Mouse (Mus musculus) left cerebral cortex, postnatal 4 days (tissue): ENCODE data around the gene Bcl2. TPM values are rescaled to one million over a fixed set of nuclear protein-coding genes. Genes with fewer than 3 reads are reported as not detected.

Experiments
- DNase-seq: peaks from one replicate; pipeline ENCODE4 v3.0.0-alpha.2; 2022
- intact Hi-C: fragments of 180-260 bp; cut with DNase I; formaldehyde crosslinking; loops from one replicate; pipeline ENCODE4 v1.15.1; 2025
- microRNA-seq: library from miRNA; unstranded; fragments of <30 nt; microRNA quantifications from one replicate; pipeline ENCODE4 v1.2.0, GENCODE M21; 2022
- total RNA-seq, 2 experiments: library from RNA; stranded (reverse); gene quantifications; 2 replicates each; pipeline ENCODE4 v1.2.3; 2021

Gene Bcl2
- total RNA-seq, 2 experiments from 2014 or later, result 13.9 to 15.7 TPM

DNA sequence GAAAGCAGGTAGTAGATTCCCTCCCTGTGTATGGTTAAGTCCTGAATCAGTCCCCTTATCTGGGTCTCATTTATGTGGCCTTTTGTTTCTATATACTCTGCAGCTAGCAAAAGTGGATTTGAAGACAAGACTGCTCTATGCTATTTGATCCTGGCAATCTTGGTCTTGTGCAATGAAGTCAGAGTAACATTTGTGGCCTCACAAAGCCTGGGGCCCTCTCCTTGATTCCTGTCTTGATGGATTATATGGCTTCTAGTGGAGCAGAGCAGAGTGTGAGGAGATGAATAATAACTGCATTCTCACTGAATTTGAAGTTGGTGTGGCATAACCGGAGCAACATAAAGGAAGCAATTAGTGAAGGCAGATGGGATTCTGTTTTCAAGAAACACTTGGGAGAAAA is 186.5 kb downstream of the Bcl2 start:
- DNase-seq, result no peak
- intact Hi-C loops, result no loop called here

DNA sequence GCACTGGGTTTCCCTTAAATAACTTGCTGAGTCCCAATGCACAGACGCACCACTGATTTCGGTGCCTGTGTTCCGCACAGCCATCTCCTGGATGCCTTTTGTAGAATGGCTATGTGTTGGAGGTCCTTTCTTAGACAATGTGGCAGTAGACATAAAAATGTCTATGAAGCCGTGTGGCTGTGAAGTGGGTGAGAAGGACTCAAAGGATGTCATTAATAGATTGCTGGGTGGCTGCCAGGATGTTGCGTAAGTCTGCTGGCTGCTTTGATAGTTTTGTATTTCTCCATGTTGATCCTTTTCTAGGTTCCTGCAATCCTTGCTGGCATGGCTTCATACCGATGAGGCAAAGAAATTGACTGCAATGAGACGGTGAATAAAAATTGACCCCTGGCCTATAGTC is 187.3 kb downstream of the Bcl2 start:
- intact Hi-C loops, result no loop called here

DNA sequence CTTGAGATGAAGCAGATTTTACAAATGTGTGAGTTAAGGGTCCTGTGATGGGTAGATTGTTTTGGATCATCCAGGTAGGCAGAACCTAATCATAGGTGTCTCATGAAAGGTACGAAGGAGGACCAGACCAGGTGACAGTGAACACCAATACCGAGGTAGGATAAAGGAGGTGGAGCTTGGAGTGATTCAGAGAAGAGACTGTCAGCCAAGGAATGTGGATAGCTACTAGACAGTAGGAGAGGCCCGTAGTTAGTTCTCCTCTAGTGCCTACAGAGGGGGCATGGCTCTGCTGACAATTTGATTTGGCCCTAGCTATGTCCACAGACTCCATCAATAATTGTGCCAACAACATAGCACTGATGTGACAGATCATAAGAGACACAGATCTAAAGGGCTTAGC is 188.0 kb downstream of the Bcl2 start:
- intact Hi-C loops, result no loop called here
- DNase-seq, result no peak

More for the DNA sequence above, 187.3 kb downstream of the Bcl2 start:
- no peak for DNase-seq

DNA sequence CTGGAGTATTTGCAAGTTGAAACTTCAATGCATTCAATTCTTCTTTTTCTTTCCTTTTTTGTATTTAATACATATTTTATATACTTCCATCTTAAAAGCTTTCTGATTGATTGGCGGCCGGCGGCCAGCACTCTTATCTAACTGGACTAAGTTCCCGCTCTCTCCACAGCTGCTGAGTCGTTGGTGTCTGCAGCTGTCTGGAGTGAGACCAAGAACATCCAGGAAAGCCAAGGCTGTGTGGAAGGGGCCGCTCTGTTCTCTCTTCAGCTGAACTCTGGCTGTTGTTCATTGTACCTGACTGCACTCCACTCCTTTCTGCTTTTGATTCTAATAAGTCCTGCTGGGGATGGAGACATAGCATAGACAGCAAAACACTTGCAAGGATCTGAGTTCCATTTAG is 190.3 kb downstream of the Bcl2 start:
- DNase-seq, result no peak
- intact Hi-C loops, result no loop called here

DNA sequence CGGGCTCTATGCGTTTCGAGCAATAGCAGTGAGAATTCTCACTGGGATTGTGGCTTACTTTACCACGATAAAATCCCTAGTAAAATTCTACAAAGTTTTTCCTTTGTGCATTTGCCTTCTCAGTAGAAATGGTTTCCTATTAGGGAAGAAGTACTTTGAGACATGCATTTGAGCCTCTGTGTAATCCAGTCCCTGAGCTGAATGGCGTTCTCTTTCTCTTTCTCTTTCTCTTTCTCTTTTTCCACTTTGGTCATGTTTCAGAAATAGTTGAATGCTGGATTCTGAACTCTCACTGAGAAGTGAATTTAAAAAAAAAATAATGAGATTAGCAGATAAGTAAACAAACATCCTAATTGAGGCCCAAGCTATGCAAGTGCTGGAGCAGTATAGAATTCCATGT is 191.1 kb downstream of the Bcl2 start:
- DNase-seq, result no peak
- intact Hi-C loops, result no loop called here

DNA sequence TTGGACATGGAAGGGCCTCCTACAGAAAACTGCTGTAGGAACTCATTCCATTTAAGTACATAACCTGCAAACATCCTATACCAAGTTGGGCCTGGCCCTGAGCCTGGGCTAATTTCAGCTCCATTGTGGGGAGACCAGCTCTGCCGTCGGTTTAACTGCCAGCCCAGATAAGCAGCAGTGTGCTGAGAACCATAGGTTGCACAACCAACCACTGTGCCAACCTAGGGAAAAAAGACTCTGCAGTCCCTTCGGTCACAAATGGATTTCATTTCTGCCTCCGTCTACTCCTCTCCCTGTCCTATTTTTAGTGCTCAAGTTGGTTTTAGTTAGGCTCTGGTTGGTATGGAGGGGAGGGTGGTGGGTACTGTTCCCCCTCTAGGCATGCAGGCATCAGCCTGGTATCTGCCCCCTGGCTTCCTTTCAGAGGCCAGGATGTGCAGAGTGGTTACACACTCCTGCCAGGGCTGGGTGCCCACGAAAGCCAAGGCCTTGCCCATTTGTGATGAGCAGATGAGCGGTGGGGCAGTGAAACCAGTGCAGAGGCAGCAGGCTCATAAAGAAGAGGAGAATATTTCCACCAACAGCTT is 196.4 kb downstream of the Bcl2 start:
- intact Hi-C loops, result loop anchor here (10.0 kb wide), 1 partner anchor 197 kb away; the partner anchor contains the start of gene Bcl2
- no peak for DNase-seq

DNA sequence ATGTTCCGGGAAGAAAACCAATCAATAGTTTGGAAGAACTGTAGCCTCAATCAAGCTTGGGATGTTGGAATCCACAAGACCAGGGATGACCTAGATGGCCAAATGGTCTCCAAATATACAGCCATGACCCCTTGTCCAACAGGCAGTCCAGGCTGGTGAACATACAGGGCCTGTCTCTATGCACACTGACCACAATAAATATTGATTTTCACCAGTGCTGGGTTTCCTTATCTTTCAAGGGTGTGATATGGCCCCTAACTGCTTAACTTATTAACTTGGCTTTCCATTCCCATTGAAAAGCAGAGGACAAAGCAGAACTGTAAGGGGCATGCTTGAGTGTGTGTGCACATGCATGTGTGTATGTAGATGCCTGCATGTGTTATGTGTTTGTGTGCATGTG is 197.0 kb downstream of the Bcl2 start:
- intact Hi-C loops, result loop anchor here (10.0 kb wide), 1 partner anchor 198 kb away; the partner anchor contains the start of gene Bcl2
- DNase-seq, result no peak

DNA sequence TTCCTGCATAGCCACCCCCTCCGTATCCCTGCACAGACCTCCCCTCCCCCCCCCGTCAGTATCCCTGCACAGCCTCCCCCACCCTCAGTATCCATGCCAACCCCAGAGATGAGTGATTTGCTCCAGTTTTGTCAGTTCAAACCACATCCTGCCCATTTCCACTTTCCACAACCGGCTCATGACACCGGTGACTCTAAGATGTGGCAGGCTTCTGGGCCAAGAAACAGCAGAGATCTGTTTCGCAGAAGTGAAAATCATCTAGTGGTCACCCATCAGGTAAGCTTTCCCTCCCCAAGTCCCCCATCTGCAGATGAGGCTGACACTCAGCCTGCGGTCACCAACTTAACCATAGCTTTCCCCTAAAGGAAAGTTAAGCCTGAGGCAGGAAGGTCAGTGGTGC is 198.5 kb downstream of the Bcl2 start:
- no peak for DNase-seq
- intact Hi-C loops, result loop anchor here (10.0 kb wide), 1 partner anchor 199 kb away; the partner anchor contains the start of gene Bcl2

DNA sequence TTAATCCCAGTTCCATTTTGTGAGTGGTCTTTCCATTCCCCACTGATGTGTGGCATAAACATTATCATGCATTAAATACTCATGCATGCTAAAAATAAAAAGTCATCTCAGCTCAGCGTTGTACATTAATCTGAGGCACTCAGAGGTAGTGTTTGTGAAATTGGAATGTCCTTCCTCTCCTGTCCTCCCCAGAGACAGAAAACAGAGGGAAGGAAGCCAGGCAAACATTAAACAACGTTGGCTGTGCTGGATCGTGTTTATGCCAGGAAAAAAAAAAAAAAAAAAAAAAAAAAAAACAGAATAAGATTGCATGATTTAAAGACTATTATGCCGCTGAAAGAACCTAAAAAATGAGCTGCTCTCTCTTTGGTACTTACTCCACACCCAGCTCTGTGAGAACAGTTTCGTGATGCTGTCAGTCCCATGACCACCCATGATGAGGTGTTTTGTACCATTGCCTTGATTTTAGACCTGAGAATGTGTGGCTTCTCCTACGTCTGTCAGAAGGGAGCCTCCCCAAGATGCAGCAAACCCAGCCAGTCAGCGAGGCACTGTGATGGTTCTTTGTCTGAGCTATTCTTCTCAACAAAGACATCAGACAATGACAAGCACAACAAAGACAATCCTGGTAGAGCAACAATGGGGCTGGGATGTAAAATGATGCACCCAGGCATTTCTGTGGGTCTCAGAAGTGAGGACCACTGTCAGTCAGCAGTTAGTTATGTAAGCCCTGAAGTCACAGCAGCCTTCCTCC is 200.0 kb downstream of the Bcl2 start:
- intact Hi-C loops, result loop anchor here (10.0 kb wide), 1 partner anchor 201 kb away; the partner anchor contains the start of gene Bcl2
- DNase-seq, result no peak

DNA sequence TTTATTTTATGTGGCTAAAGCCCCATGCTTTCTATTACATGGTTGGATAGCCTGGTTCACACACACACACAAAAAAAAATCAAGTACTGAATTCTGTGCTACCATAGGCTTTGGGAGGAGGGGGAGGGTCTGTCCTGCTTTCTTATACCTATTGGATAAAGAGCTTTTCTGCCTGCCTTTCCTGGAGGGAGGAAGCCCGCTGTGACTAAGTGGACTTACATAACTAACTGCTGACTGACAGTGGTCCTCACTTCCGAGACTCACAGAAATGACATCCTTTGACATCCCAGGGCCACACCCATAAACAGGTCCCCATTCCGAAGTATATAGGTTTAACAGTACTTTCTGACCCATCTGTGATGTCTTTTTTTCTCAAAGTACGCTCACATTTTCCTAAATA is 200.6 kb downstream of the Bcl2 start:
- no peak for DNase-seq
- intact Hi-C loops, result loop anchor here (10.0 kb wide), 1 partner anchor 201 kb away; the partner anchor contains the start of gene Bcl2

DNA sequence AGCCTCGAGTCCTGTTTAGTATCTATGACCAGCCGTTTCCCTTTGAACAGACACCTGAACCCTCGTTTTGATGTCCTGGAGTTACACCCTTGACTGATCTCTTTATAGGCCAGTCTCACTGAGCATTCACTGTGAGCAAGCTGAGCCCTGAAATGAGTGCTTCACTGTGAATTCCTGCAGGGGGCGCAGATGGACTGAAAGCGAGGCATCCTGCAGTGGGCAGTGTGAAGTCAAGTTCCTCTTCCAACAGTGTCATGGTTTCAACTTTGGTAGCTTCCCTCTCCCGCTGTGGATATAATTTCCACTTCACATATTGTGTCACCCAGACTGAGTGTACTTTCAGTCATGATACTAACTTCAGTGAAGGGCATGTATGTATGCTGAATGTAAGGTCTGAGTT is 202.5 kb downstream of the Bcl2 start:
- DNase-seq, result peak; percentile 70
- intact Hi-C loops, result loop anchor here (10.0 kb wide), 1 partner anchor 203 kb away; the partner anchor contains the start of gene Bcl2

DNA sequence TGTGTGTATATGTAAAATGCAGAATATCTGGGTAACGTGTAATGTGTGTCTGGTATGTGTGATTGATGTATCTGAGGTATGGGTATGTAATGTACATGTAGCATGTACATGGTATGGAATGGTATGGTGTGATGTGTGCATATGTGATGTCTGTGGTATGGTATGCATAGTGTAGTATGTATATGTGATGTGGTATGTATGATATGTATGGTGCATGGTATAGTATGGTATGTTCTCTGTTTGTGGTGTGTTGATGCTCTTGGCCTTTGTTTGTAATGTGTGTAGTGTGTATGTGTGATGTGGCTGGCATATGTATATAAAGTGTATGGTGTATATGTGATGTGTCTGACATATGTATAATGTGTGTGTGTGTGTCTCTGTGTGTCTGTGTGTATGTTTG is 206.5 kb downstream of the Bcl2 start:
- intact Hi-C loops, result no loop called here
- DNase-seq, result no peak

DNA sequence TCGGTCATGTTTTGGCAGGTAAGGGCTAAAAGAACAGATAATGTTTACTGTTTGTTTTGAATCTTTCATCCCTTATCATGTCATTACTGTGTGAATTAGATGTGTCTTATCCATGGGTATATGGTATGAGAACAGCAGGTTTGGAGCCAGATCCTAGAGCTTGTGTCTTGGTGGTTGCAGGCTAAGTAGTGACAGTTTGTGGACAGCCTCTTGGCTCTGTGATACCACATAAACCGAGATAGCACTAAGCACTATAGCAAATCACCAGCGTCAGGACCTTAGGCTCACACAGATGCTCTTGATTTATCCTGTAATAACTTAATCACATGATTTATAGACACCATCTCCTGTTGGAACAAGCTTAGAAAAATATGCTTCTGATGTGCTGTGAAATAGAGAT is 210.2 kb downstream of the Bcl2 start:
- intact Hi-C loops, result no loop called here
- DNase-seq, result no peak

DNA sequence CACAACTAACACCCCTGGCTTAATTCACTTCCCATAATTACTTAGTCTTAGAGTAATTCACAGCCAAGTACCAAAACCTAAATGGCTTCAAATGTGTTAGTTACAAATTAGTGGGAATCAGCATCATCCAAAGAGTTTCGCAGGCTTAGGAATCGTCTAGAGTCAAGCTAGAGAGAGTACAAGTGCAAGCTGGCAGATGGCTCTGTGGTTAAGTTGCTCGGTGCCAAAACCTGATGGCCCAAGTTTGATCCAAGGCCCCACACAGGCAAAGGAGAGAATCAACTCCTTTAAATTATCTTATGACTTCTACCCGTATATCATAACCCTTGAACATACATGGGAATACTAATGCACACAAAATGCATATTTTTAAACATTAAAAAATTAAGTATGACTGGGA is 210.7 kb downstream of the Bcl2 start:
- intact Hi-C loops, result no loop called here
- peak; percentile 40 for DNase-seq

DNA sequence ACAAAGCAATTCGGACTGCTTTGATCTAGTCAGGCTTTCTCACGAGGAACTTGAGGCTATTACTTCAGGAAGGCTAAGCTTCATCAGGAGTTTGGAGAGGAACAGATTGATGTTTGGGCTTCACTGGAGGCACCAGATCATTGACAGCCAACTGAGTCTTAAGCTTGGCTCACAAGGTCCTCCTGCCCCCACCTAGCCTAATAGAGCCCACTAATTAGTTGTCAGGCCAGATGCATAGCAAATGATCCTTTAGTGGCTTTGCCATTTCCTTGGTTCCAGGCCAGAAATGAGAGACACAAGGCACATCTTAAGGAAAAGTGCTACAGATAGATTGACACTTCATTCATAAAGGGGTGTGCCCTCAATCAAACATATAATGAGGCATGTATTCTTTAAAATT is 216.1 kb downstream of the Bcl2 start:
- intact Hi-C loops, result no loop called here
- peak; percentile 31 for DNase-seq

Small RNA genes within 50 kb of the gene (microRNA-seq; reads per million reads assigned to microRNA genes)
- gene Mir3473f, result not detected

Other genes starting within 250 kb of the Bcl2 start
- gene Kdsr, start 45.5 kb upstream of the Bcl2 start, total RNA-seq, result 10 to 100 TPM; 22.4 to 28.7 TPM
- 10 to 100 TPM; 48.8 to 52.3 TPM for gene Vps4b, start 82.5 kb upstream of the Bcl2 start, total RNA-seq
- gene Serpinb5, start 146.9 kb upstream of the Bcl2 start, total RNA-seq, result not detected
- gene Serpinb12, start 220.2 kb upstream of the Bcl2 start, total RNA-seq, result not detected